Mouse (Mus musculus) E14TG2a.4 (cell line): ENCODE data around the gene Ppm1j.

Experiments
- CTCF ChIP-seq: conservative IDR thresholded peaks from 2 replicates; pipeline ENCODE4 v1.5.1; 2014; ENCODE audit warnings: low read length
- NANOG ChIP-seq: IDR thresholded peaks from 2 replicates; pipeline ENCODE4 v1.6.1; 2014; ENCODE audit warnings: borderline replicate concordance, low read length, mixed read lengths
- POU5F1 ChIP-seq: IDR thresholded peaks from 2 replicates; pipeline ENCODE4 v1.6.1; 2014; ENCODE audit warnings: low read length, borderline replicate concordance

- no peak for TF ChIP-seq CTCF
- TF ChIP-seq NANOG: no peak
- no peak for TF ChIP-seq POU5F1
Measured at GRCm38 (mm10) chr3:104791017-104791416, 10.2 kb downstream of the Ppm1j start.
